ENCODE assay signal across 8 mouse cellular contexts in the genomic region with DNA sequence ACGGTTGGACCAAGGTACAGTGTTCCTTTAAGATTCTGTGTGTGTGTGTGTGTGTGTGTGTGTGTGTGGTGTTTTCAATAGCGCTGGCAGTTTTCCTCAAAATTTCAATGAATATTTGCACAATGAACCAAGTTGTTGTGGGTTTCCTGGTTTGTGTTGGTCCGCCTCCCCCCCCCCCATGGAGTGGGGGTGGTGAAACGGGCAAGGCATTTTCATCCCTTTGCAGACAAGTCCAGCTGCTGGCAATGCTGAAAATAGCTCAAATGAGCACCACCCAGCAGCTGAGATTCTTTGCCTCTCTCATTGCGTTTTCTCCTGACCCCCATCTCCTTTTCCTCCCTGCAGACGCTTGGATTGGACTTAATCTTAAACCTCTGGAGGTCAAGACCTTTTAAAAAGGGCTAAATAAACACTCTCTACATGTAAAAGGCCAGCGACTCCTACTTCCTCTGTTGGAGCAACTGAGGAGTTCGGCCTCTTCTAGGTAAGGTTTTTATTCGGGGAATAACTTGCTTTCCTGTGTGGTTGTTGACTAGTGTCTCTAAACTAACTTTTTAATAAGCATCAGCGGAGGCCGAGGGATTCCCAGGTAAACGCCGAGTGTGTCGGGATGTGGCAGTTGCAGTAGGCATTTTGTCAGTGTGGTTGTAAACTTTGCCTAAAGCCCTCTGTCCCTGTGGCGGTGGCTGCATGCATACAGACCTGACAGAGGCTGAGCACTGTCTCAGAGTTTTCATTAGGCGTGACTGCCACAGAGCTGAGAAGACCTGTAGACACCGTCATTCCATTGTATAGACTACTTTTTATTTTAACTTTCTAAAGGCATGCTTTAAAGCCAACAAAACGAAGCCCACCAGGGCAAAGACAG.
DNase-seq lines count a peak whose midpoint lies in the region; ATAC-seq and TF ChIP-seq lines count a peak whose summit lies in the region.
"Had no signal": no experiment of that assay in that cellular context is flagged by ENCODE, and none has a peak within 500 bp of the region (broad histone marks: within the 10 kb centered on the region; RNA-seq: fewer than 3 reads in every experiment).

No protein-coding gene starts in this region.

- H3K4me2 ChIP-seq in heart, embryonic 16.5 days (ENCODE audit: low read depth, low read length): peak overlapping the region; percentile 60
- peak overlapping the region; percentile 32; the same call in 1 of the 2 replicates for H3K4me2 ChIP-seq in lung, embryonic 14.5 days

- H3K27ac ChIP-seq in heart, embryonic 16.5 days (ENCODE audit: low read length): peak overlapping the region; percentile 99
- peak overlapping the region; percentile 26; the same call in 1 of the 2 replicates for H3K27ac ChIP-seq in lung, embryonic 14.5 days (ENCODE audit: low read depth)
- H3K27ac ChIP-seq: liver, embryonic 14.5 days had no signal

- H3K9me3 ChIP-seq in heart, embryonic 16.5 days (replicated peaks; ENCODE audit: control insufficient read depth, low read length): no peaks in the 10 kb centered on the region
- H3K9me3 ChIP-seq in lung, embryonic 14.5 days (ENCODE audit: low read depth, low read length): no peaks in the 10 kb centered on the region

- peaks cover 23% of the 10 kb centered on the region for H3K4me1 ChIP-seq in heart, embryonic 16.5 days (ENCODE audit: control insufficient read depth, insufficient read depth, low read length)
- peaks cover 14% of the 10 kb centered on the region for H3K4me1 ChIP-seq in lung, embryonic 14.5 days (ENCODE audit: insufficient read depth)

- peak; percentile 57 for DNase-seq in 3134 (ENCODE audit: extremely low read depth, insufficient read length, low spot score)
- peak; percentile 89 for DNase-seq in Muller cell, postnatal 12 days (ENCODE audit: inconsistent ontology term)
- DNase-seq in lung, embryonic 14.5 days: peak; percentile 30
- DNase-seq in MN1 (ENCODE audit: low spot score): no peak
- DNase-seq in left cerebral cortex, adult 8-10 months (ENCODE audit: low spot score in 2 of 2): no peak

- WGBS in heart, embryonic 16.5 days: 11% methylated on average over 18 of the region's 18 CpGs
- WGBS in lung, embryonic 14.5 days: 21% methylated on average over 18 of the region's 18 CpGs

- H3K36me3 ChIP-seq in heart, embryonic 16.5 days (ENCODE audit: control insufficient read depth, insufficient read depth): no peaks in the 10 kb centered on the region
- H3K36me3 ChIP-seq in lung, embryonic 14.5 days (ENCODE audit: insufficient read depth): no peaks in the 10 kb centered on the region

- peak; percentile 85 for ATAC-seq in heart, embryonic 16.5 days (replicated peaks; ENCODE audit: extremely low read depth, insufficient read depth, low FRiP score)
- ATAC-seq in lung, embryonic 14.5 days (ENCODE audit: insufficient read depth): 0 out of 2 replicates have a peak, but pooled peaks have one; percentile 41
- no peak for ATAC-seq in granulocyte monocyte progenitor cell, adult 5-6 weeks (replicated peaks; ENCODE audit: poor library complexity, severe bottlenecking)

- H3K27me3 ChIP-seq in heart, embryonic 16.5 days (ENCODE audit: control insufficient read depth, insufficient read depth, low read length): no peaks in the 10 kb centered on the region
- no peaks in the 10 kb centered on the region for H3K27me3 ChIP-seq in lung, embryonic 14.5 days (ENCODE audit: insufficient read depth, low read length)

- peak overlapping the region; percentile 86 for H3K9ac ChIP-seq in heart, embryonic 16.5 days (ENCODE audit: low read length)
- no peak overlapping the region for H3K9ac ChIP-seq in lung, embryonic 14.5 days
- H3K9ac ChIP-seq: liver, embryonic 14.5 days had no signal

- peak overlapping the region; percentile 64 for H3K4me3 ChIP-seq in heart, embryonic 16.5 days (ENCODE audit: low read length)
- H3K4me3 ChIP-seq in lung, embryonic 14.5 days (ENCODE audit: low read depth, low read length): peak overlapping the region; percentile 1; the same call in 1 of the 2 replicates

- no peak for TF ChIP-seq CTCF in lung, embryonic 14.5 days (IDR thresholded peaks at IDR 0.05; ENCODE audit: low read depth)

Comparison
In these comparisons a context has a peak if more than half of its experiments do, and no peak if none do; other contexts are left out.
1. DNase-seq: peak in 3134 (single experiment), Muller cell, postnatal 12 days (single experiment) and lung, embryonic 14.5 days (single experiment); none in MN1 (single experiment) and left cerebral cortex, adult 8-10 months (0 of 2).